Mouse (Mus musculus): ENCODE measurements at regions not wholly inside any gene's neighbourhood (a gene's known extent, or its start where the extent isn't known, plus 50 kb on each side); places are given as distances from the start of the nearest gene placed in this dataset.
"Not testable (repeated sequence)": the region's sequence is repeated elsewhere in the genome, so short reads cannot be mapped to it uniquely, and the experiment has no call there.

- no peak overlapping the region for H3K4me3 ChIP-seq
- no peak overlapping the region for H3K4me2 ChIP-seq (ENCODE audit: low read depth)
- H3K36me3 ChIP-seq (ENCODE audit: control insufficient read depth, insufficient read depth), result no peaks in the 10 kb centered on the region
- peaks cover 35% of the 10 kb centered on the region for H3K27me3 ChIP-seq (ENCODE audit: control insufficient read depth, insufficient read depth, insufficient read length)
- no peak overlapping the region for H3ac ChIP-seq (ENCODE audit: control insufficient read depth, insufficient read length)
- H3K79me2 ChIP-seq (ENCODE audit: control insufficient read depth, insufficient read depth), result no peaks in the 10 kb centered on the region
- TF ChIP-seq POLR2AphosphoS2 (IDR thresholded peaks at IDR 0.05; ENCODE audit: insufficient read length, low read depth) (no peak), POLR2A (IDR thresholded peaks at IDR 0.05; ENCODE audit: insufficient read length, low read depth) (no peak), TCF3 (IDR thresholded peaks at IDR 0.05; ENCODE audit: insufficient read length, low read depth) (no peak), MAX (IDR thresholded peaks at IDR 0.05; ENCODE audit: low read depth) (no peak), REST (IDR thresholded peaks at IDR 0.05; ENCODE audit: insufficient read depth, insufficient read length) (no peak), SRF (IDR thresholded peaks at IDR 0.05; ENCODE audit: control insufficient read depth, insufficient read length, low read depth) (no peak), MYOD1 (IDR thresholded peaks at IDR 0.05; ENCODE audit: control insufficient read depth in 1 of 3, insufficient read length in 2 of 3, low read depth in 2 of 3) (no peak), CEBPB (IDR thresholded peaks at IDR 0.05; ENCODE audit: insufficient read depth, poor library complexity, severe bottlenecking) (no peak), MYOG (IDR thresholded peaks at IDR 0.05; ENCODE audit: control insufficient read depth in 1 of 3, insufficient read depth in 1 of 3, insufficient read length in 2 of 3, low read depth in 2 of 3) (no peak), E2F4 (IDR thresholded peaks at IDR 0.05; ENCODE audit: insufficient read depth) (no peak), USF1 (IDR thresholded peaks at IDR 0.05; ENCODE audit: low read depth) (no peak), TCF12 (IDR thresholded peaks at IDR 0.05; ENCODE audit: insufficient read depth, poor library complexity, severe bottlenecking) (no peak)
Observed at GRCm38 (mm10) chr17:26335551-26335950, 79.1 kb upstream of the Neurl1b start.

GRCm38 (mm10) chr17:26336011-26336410, 78.6 kb upstream of the Neurl1b start:
- H3ac ChIP-seq (ENCODE audit: control insufficient read depth, insufficient read length), result no peak overlapping the region
- no peak for TF ChIP-seq REST (IDR thresholded peaks at IDR 0.05; ENCODE audit: insufficient read depth, insufficient read length)
- no peak for TF ChIP-seq TCF3 (IDR thresholded peaks at IDR 0.05; ENCODE audit: insufficient read length, low read depth)
- no peak for TF ChIP-seq E2F4 (IDR thresholded peaks at IDR 0.05; ENCODE audit: insufficient read depth)
- no peak for TF ChIP-seq POLR2A (IDR thresholded peaks at IDR 0.05; ENCODE audit: insufficient read length, low read depth)
- TF ChIP-seq POLR2AphosphoS2 (IDR thresholded peaks at IDR 0.05; ENCODE audit: insufficient read length, low read depth), result no peak
- TF ChIP-seq USF1 (IDR thresholded peaks at IDR 0.05; ENCODE audit: low read depth), result no peak
- no peak for TF ChIP-seq MAX (IDR thresholded peaks at IDR 0.05; ENCODE audit: low read depth)
- TF ChIP-seq TCF12 (IDR thresholded peaks at IDR 0.05; ENCODE audit: insufficient read depth, poor library complexity, severe bottlenecking), result no peak
- no peak for TF ChIP-seq MYOD1 (IDR thresholded peaks at IDR 0.05; ENCODE audit: control insufficient read depth in 1 of 3, insufficient read length in 2 of 3, low read depth in 2 of 3)
- no peak for TF ChIP-seq MYOG (IDR thresholded peaks at IDR 0.05; ENCODE audit: control insufficient read depth in 1 of 3, insufficient read depth in 1 of 3, insufficient read length in 2 of 3, low read depth in 2 of 3)
- TF ChIP-seq CEBPB (IDR thresholded peaks at IDR 0.05; ENCODE audit: insufficient read depth, poor library complexity, severe bottlenecking), result no peak
- H3K4me2 ChIP-seq (ENCODE audit: low read depth), result no peak overlapping the region

GRCm38 (mm10) chr17:26337106-26337505, 77.5 kb upstream of the Neurl1b start:
- peaks cover 28% of the 10 kb centered on the region for H3K27me3 ChIP-seq (ENCODE audit: control insufficient read depth, insufficient read depth, insufficient read length)
- no peak overlapping the region for H3K4me2 ChIP-seq (ENCODE audit: low read depth)
- H3ac ChIP-seq (ENCODE audit: control insufficient read depth, insufficient read length), result no peak overlapping the region
- H3K4me3 ChIP-seq, result no peak overlapping the region
- H3K79me2 ChIP-seq (ENCODE audit: control insufficient read depth, insufficient read depth), result no peaks in the 10 kb centered on the region
- H3K36me3 ChIP-seq (ENCODE audit: control insufficient read depth, insufficient read depth), result no peaks in the 10 kb centered on the region
- TF ChIP-seq MAX (IDR thresholded peaks at IDR 0.05; ENCODE audit: low read depth), result no peak
- TF ChIP-seq REST (IDR thresholded peaks at IDR 0.05; ENCODE audit: insufficient read depth, insufficient read length), result no peak
- TF ChIP-seq E2F4 (IDR thresholded peaks at IDR 0.05; ENCODE audit: insufficient read depth), result no peak
- TF ChIP-seq MYOG (IDR thresholded peaks at IDR 0.05; ENCODE audit: control insufficient read depth in 1 of 3, insufficient read depth in 1 of 3, insufficient read length in 2 of 3, low read depth in 2 of 3), result no peak

More at GRCm38 (mm10) chr17:26336011-26336410, 78.6 kb upstream of the Neurl1b start:
- peaks cover 33% of the 10 kb centered on the region for H3K27me3 ChIP-seq (ENCODE audit: control insufficient read depth, insufficient read depth, insufficient read length)
- no peaks in the 10 kb centered on the region for H3K36me3 ChIP-seq (ENCODE audit: control insufficient read depth, insufficient read depth)
- no peaks in the 10 kb centered on the region for H3K79me2 ChIP-seq (ENCODE audit: control insufficient read depth, insufficient read depth)
- H3K4me3 ChIP-seq, result no peak overlapping the region

DNA sequence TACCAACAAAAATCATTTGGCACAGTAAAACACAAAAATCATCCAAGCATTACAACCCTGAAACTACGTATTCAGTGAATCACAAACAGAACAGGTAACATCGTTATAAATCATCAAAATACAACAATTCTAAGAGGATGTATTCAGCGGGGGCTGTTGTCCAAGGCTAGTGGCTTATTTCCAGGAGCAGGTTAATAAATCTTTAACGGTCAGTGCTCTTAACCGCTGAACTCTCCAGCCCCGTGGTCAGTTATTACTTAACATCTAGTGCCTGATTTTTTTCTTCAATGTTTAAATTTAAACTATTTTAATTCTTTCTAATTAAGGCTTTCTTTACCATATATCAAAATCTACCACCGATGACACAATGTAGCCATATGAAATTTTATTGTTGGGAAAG, 69.2 kb upstream of the Neurl1b start:
- H3K79me2 ChIP-seq (ENCODE audit: control insufficient read depth, insufficient read depth); H3K27me3 ChIP-seq (ENCODE audit: control insufficient read depth, insufficient read depth, insufficient read length); H3K36me3 ChIP-seq (ENCODE audit: control insufficient read depth, insufficient read depth); H3ac ChIP-seq (ENCODE audit: control insufficient read depth, insufficient read length); H3K4me3 ChIP-seq; H3K4me2 ChIP-seq (ENCODE audit: low read depth): not testable (repeated sequence)

DNA sequence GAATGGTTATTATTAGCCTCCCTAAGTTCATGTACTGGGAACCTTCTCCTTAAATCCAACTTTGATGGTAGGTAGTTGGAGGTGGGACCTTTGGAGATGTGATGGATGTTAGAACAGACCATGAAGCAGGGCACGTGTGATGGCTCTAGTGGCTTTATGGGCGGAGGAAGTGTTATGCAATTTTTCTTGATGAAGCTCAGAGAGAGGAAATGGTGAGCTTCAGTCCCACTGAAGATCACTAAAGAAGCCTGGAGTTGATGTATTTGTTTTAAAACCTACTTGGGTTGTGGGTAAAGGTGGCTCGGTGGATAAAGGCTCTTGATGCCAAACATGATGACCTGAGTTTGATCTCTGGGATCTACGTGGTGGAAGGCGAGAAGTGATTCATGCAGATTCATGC, 66.5 kb upstream of the Neurl1b start:
- no peak overlapping the region for H3ac ChIP-seq (ENCODE audit: control insufficient read depth, insufficient read length)
- H3K4me2 ChIP-seq (ENCODE audit: low read depth), result no peak overlapping the region
- TF ChIP-seq SRF (IDR thresholded peaks at IDR 0.05; ENCODE audit: control insufficient read depth, insufficient read length, low read depth), result no peak
- TF ChIP-seq MAX (IDR thresholded peaks at IDR 0.05; ENCODE audit: low read depth), result no peak
- no peak for TF ChIP-seq TCF3 (IDR thresholded peaks at IDR 0.05; ENCODE audit: insufficient read length, low read depth)
- no peak for TF ChIP-seq E2F4 (IDR thresholded peaks at IDR 0.05; ENCODE audit: insufficient read depth)
- no peak for TF ChIP-seq TCF12 (IDR thresholded peaks at IDR 0.05; ENCODE audit: insufficient read depth, poor library complexity, severe bottlenecking)
- no peak for TF ChIP-seq USF1 (IDR thresholded peaks at IDR 0.05; ENCODE audit: low read depth)
- TF ChIP-seq REST (IDR thresholded peaks at IDR 0.05; ENCODE audit: insufficient read depth, insufficient read length), result no peak
- no peak for TF ChIP-seq MYOG (IDR thresholded peaks at IDR 0.05; ENCODE audit: control insufficient read depth in 1 of 3, insufficient read depth in 1 of 3, insufficient read length in 2 of 3, low read depth in 2 of 3)
- no peak for TF ChIP-seq MYOD1 (IDR thresholded peaks at IDR 0.05; ENCODE audit: control insufficient read depth in 1 of 3, insufficient read length in 2 of 3, low read depth in 2 of 3)
- TF ChIP-seq POLR2AphosphoS2 (IDR thresholded peaks at IDR 0.05; ENCODE audit: insufficient read length, low read depth), result no peak
- TF ChIP-seq CEBPB (IDR thresholded peaks at IDR 0.05; ENCODE audit: insufficient read depth, poor library complexity, severe bottlenecking), result no peak
- TF ChIP-seq POLR2A (IDR thresholded peaks at IDR 0.05; ENCODE audit: insufficient read length, low read depth), result no peak
- peaks cover 29% of the 10 kb centered on the region for H3K27me3 ChIP-seq (ENCODE audit: control insufficient read depth, insufficient read depth, insufficient read length)
- no peaks in the 10 kb centered on the region for H3K36me3 ChIP-seq (ENCODE audit: control insufficient read depth, insufficient read depth)
- H3K79me2 ChIP-seq (ENCODE audit: control insufficient read depth, insufficient read depth), result no peaks in the 10 kb centered on the region
- H3K4me3 ChIP-seq, result no peak overlapping the region
